Mouse (Mus musculus) midbrain, embryonic 13.5 days (tissue): ENCODE results near the gene Prlh. TPM values are rescaled to one million over a fixed set of nuclear protein-coding genes. Genes with fewer than 3 reads are reported as not detected.

Experiments used
- ATAC-seq: fragments of 200-750 bp; cut with Nextera tagmentation; 2 replicates; pipeline ENCODE4 v1.8.0; 2017; ENCODE audit warnings: mild to moderate bottlenecking, moderate TSS enrichment, moderate library complexity
- H3K27ac ChIP-seq: fragments of 300-500 bp; sonication (generic); 2 replicates; pipeline ENCODE4 v1.5.1; 2015; ENCODE audit warnings: inconsistent platforms, mild to moderate bottlenecking, moderate library complexity
- H3K27me3 ChIP-seq: fragments of 300-500 bp; sonication (generic); 2 replicates; pipeline ENCODE4 v1.6.1; 2015; ENCODE audit warnings: mild to moderate bottlenecking, inconsistent platforms
- H3K36me3 ChIP-seq: fragments of 300-500 bp; sonication (generic); 2 replicates; pipeline ENCODE4 v1.6.1; 2015; ENCODE audit warnings: mild to moderate bottlenecking, inconsistent platforms
- H3K4me1 ChIP-seq: fragments of 300-500 bp; sonication (generic); replicated peaks from 2 replicates; pipeline ENCODE4 v1.6.1; 2015; ENCODE audit warnings: inconsistent platforms
- H3K4me2 ChIP-seq: fragments of 300-500 bp; sonication (generic); replicated peaks from 2 replicates; pipeline ENCODE4 v1.6.1; 2015; ENCODE audit warnings: moderate library complexity, mild to moderate bottlenecking, inconsistent platforms
- H3K4me3 ChIP-seq: fragments of 300-500 bp; sonication (generic); replicated peaks from 2 replicates; pipeline ENCODE4 v1.5.1; 2015; ENCODE audit warnings: mild to moderate bottlenecking, inconsistent platforms
- H3K9ac ChIP-seq: fragments of 300-500 bp; sonication (generic); replicated peaks from 2 replicates; pipeline ENCODE4 v1.6.1; 2015; ENCODE audit warnings: mild to moderate bottlenecking, inconsistent platforms
- H3K9me3 ChIP-seq: fragments of 300-500 bp; sonication (generic); 2 replicates; pipeline ENCODE4 v1.6.1; 2016; ENCODE audit warnings: mild to moderate bottlenecking, inconsistent platforms
- WGBS: fragments of 180-500 bp; shearing (Covaris S2); methylation state at CpG from one replicate; pipeline ENCODE4 v1.1.7; 2015; 5-methylcytosine and 5-hydroxymethylcytosine counted together
- polyA plus RNA-seq: library from polyadenylated mRNA; unstranded; fragments of >200 nt; fragmentation: Nextera tagmentation; extraction: Ambion mirVana; gene quantifications from 2 replicates; pipeline ENCODE4 v1.2.1, GENCODE M21; 2015

The Prlh gene
- polyA plus RNA-seq, 1 experiment from 2014 or later: not detected

DNA sequence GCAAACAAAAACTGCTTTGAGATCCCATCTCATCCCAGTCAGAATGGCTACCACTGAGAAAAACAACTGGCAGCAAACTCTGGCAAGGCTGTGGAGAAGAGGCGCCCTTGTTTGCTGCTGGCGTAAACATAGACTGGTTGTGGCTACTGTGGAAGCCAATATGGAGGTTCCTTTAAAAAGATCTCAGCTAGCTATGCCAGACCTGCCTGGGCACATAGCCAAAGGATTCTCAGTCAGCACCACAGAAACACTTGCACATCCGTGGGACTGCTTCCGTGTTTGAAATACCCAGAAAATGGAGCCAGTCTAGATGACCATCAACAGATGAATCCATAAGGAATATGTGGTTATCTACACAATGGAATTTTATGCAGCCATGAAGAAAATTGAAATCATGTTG is 26.9 kb upstream of the Prlh start:
- Histone ChIP-seq H3K4me3 (no peak overlapping the region), H3K27me3 (peaks cover 15% of the 10 kb centered on the region), H3K9ac (no peak overlapping the region), H3K4me2 (no peak overlapping the region), H3K27ac (no peak overlapping the region), H3K9me3 (no peaks in the 10 kb centered on the region), H3K4me1 (peaks cover 8% of the 10 kb centered on the region), H3K36me3 (no peaks in the 10 kb centered on the region)
- WGBS: 82% methylated on average over 4 of the region's 4 CpGs
- ATAC-seq: no peak

DNA sequence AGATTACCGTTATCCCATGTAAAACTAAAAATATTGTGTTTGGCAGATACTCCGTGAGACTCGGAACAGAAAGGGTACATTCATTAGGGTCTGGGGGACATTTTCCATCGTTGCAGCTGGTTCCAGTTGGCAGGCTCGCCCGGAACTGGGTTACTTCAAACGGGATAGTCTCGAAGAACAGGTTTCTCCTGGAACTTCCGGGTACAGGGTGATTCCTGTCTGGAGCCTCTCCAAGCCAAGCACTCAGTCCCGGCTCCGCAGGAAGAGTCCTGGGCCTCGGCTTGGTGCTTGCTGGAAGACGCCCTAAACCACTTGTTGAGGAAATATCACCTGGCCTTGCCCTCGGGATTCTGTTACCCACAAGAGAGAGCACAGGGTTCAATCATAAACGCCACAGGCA is 25.6 kb upstream of the Prlh start:
- Histone ChIP-seq H3K27me3 (peaks cover 15% of the 10 kb centered on the region), H3K4me1 (peaks cover 8% of the 10 kb centered on the region), H3K9me3 (no peaks in the 10 kb centered on the region), H3K36me3 (no peaks in the 10 kb centered on the region), H3K9ac (no peak overlapping the region), H3K4me2 (no peak overlapping the region), H3K4me3 (no peak overlapping the region), H3K27ac (no peak overlapping the region)
- 64% methylated on average over 15 of the region's 15 CpGs for WGBS
- ATAC-seq: no peak

DNA sequence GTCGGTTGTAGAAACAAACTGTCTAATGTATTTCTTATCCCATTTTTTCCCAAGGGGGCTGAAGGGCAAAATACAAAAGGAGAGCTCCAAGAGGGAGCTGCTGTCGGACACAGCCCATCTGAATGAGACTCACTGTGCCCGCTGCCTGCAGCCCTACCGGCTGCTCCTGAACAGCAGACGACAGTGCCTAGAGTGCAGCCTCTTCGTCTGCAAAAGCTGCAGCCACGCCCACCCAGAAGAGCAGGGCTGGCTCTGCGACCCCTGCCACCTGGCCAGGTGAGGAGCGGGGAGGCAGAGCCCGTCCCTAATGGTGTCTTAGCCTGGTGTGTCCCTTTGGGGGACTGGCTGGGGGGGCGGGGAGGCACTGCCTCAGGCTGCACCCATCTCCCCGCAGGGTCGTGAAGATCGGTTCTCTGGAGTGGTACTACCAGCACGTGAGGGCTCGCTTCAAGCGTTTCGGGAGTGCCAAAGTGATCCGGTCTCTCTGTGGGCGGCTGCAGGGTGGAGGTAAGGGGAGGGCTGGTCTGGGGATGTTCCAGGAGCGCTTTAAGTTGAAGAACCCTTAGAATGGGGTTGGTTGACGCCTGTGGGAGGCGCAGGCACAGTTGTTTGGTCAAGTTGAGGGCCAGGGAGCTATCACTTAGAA is 24.9 kb upstream of the Prlh start:
- ATAC-seq: peak; percentile 63; the same call in 1 of the 2 replicates
- H3K4me3 ChIP-seq: peak overlapping the region; percentile 24
- H3K4me1 ChIP-seq: peaks cover 8% of the 10 kb centered on the region
- H3K27ac ChIP-seq: no peak overlapping the region
- WGBS: 2% methylated on average over 23 of the region's 23 CpGs
- no peaks in the 10 kb centered on the region for H3K36me3 ChIP-seq
- peak overlapping the region; percentile 55 for H3K4me2 ChIP-seq
- H3K9ac ChIP-seq: no peak overlapping the region
- H3K9me3 ChIP-seq: no peaks in the 10 kb centered on the region
- peaks cover 15% of the 10 kb centered on the region for H3K27me3 ChIP-seq

DNA sequence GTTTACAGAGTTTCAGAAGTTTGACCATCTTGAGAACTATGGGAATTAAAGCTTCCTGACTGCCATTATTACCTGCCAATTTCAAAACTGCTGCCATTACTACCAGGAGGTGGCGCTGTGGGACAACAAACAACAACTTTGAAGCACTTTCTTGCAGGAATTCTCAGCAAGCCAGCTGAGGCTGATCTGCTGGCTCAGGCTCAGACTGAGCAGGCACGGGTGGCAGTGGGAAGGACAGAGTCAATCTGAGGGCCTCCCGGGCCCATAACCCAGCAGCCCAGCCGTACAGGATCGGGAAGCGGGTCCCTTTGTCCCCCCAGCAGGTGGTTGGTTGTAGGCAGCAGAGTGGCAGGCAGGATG is 24.4 kb upstream of the Prlh start:
- peak; percentile 88 for ATAC-seq
- Histone ChIP-seq H3K27me3 (peaks cover 15% of the 10 kb centered on the region), H3K36me3 (no peaks in the 10 kb centered on the region), H3K4me1 (peaks cover 8% of the 10 kb centered on the region), H3K9me3 (no peaks in the 10 kb centered on the region), H3K4me2 (peak overlapping the region; percentile 55; the same call in 1 of the 2 replicates), H3K27ac (no peak overlapping the region), H3K9ac (no peak overlapping the region), H3K4me3 (0 out of 2 replicates have a peak overlapping the region, but pooled peaks have one; percentile 24)
- 4% methylated on average over 6 of the region's 6 CpGs for WGBS

DNA sequence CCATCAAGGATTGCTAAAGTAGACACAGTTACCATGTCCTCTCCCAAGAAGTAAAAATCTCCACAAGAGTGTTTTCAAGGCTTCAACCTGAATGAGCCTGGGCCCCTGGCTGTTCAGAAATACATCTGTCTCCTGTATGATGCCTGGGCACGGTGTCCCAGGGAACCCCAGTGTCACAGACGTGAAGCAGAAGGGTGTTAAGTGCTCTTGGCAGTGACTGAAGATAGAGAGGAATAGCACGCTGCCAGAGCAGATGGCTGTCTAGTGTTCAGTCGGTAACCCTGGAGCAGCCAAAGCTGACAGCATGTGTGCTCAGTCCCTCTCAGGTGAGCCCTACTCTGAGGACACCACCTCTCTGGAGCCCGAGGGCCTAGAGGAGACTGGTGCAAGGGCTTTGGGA is 19.9 kb upstream of the Prlh start:
- Histone ChIP-seq H3K27ac (no peak overlapping the region), H3K27me3 (peaks cover 3% of the 10 kb centered on the region), H3K4me1 (peaks cover 3% of the 10 kb centered on the region), H3K36me3 (no peaks in the 10 kb centered on the region), H3K9ac (no peak overlapping the region), H3K4me2 (no peak overlapping the region), H3K4me3 (no peak overlapping the region), H3K9me3 (no peaks in the 10 kb centered on the region)
- 79% methylated on average over 5 of the region's 5 CpGs for WGBS
- no peak for ATAC-seq

DNA sequence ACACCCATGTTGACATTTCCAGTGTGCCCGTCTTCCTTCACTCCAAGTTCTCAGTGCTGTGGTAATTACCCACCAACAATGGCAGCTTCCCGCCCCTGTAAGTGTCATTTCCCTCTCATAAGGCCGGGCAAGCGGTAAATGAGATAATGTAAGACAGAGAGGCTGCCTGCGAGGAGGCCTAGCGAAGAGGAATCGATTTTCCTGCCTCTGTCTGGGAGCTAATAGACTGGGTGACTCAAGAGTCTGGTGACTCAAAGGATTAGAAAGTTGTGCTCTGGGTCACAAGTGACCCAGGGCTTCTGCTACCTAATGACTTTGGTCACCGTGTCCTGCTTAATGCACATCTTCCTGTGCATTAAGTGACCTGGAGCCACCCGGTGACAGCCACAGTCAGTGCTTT is 15.9 kb upstream of the Prlh start:
- Histone ChIP-seq H3K27me3 (no peaks in the 10 kb centered on the region), H3K4me1 (no peaks in the 10 kb centered on the region), H3K4me3 (no peak overlapping the region), H3K9ac (no peak overlapping the region), H3K9me3 (no peaks in the 10 kb centered on the region), H3K27ac (no peak overlapping the region), H3K36me3 (no peaks in the 10 kb centered on the region), H3K4me2 (no peak overlapping the region)
- ATAC-seq: no peak
- WGBS: 61% methylated on average over 9 of the region's 9 CpGs

DNA sequence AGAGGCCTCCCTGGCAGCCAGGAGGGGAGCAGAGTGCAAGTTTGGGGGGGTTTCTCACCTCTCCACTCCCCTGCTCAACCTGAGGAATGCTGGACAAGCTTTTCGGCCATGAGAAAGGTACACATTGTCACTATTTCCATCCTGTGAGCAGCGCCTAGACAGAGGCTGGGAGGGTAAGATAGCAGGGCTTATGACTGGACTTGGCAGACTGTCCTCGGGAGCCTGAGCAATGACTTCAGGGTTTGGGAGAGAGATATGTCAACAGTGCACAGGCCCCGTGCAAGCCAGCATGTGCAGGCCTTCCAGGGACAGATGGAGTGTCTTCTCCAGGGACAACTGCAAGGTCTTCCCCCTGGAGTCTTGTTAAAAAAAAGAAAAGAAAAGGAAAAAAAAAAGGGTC is 12.9 kb upstream of the Prlh start:
- Histone ChIP-seq H3K9ac (no peak overlapping the region), H3K27ac (no peak overlapping the region), H3K9me3 (no peaks in the 10 kb centered on the region), H3K36me3 (no peaks in the 10 kb centered on the region), H3K4me3 (no peak overlapping the region), H3K4me2 (no peak overlapping the region), H3K4me1 (no peaks in the 10 kb centered on the region), H3K27me3 (no peaks in the 10 kb centered on the region)
- ATAC-seq: no peak
- 92% methylated on average over 4 of the region's 4 CpGs for WGBS

DNA sequence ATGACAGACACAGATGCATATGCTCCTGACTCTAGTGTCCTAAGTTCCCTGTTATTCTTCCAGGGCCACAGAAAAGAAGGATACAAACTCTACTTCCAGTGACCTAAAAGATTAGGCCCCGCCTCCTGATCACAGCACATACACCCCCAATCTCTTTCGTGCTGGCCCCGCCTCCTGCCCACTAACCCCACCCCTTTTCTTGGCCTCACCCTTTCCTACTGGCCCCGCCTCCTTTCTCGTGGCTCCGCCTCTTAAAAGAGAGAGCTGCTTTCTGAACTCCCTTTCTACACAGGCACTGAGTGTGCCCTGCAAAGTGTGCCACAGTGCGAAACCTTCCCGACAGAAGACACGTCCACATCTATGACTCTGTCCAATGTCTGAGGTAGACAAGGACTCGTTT is 7.7 kb upstream of the Prlh start:
- ATAC-seq: no peak
- Histone ChIP-seq H3K4me2 (no peak overlapping the region), H3K36me3 (no peaks in the 10 kb centered on the region), H3K27ac (no peak overlapping the region), H3K27me3 (no peaks in the 10 kb centered on the region), H3K9me3 (no peaks in the 10 kb centered on the region), H3K9ac (no peak overlapping the region), H3K4me3 (no peak overlapping the region), H3K4me1 (no peaks in the 10 kb centered on the region)
- 54% methylated on average over 10 of the region's 10 CpGs for WGBS

DNA sequence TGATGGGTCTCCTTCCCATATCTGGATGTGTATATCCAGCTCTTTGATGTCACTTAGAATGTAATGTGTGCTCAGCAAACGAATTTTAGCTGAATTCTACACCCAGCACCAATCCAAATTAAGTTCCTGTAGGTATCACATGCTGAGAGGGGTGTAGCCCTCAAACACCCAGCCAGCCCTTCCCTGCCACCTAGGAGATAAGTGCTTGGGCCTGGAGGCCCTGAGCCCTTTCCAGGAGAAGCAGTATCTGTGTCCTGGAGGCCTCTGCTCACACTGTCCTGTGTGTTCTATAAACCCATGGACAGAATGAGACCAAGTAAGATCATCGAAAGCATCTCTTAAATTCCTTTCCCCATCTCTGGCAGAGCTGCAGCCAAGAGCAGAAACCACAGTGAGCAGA is 5.7 kb upstream of the Prlh start:
- no peak overlapping the region for H3K9ac ChIP-seq
- no peaks in the 10 kb centered on the region for H3K9me3 ChIP-seq
- WGBS: 68% methylated on average over 2 of the region's 2 CpGs
- H3K36me3 ChIP-seq: no peaks in the 10 kb centered on the region
- no peak for ATAC-seq
- H3K27me3 ChIP-seq: no peaks in the 10 kb centered on the region
- no peaks in the 10 kb centered on the region for H3K4me1 ChIP-seq
- H3K4me3 ChIP-seq: no peak overlapping the region
- H3K4me2 ChIP-seq: no peak overlapping the region
- no peak overlapping the region for H3K27ac ChIP-seq

DNA sequence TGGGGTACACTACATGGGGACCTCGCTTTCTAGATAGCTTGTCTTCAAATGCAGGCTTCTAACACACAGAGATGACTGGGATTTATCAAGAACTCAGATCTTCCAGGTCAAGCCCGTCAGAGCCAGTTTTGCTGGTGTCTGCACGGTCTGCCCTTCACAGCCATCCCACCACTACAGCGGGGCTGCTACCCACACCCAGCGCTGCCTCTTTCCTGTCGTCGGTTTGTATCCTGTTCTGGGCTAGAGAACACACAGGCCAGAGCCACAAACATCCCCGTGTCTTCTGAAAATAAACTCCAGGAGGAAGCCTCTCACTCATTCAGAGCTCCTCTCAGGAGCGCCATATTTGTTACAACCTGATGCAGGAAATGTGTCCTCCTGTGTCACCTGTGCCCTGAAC is 3.6 kb upstream of the Prlh start:
- Histone ChIP-seq H3K27ac (no peak overlapping the region), H3K4me1 (no peaks in the 10 kb centered on the region), H3K9ac (no peak overlapping the region), H3K4me3 (no peak overlapping the region), H3K36me3 (no peaks in the 10 kb centered on the region), H3K27me3 (no peaks in the 10 kb centered on the region), H3K9me3 (no peaks in the 10 kb centered on the region), H3K4me2 (no peak overlapping the region)
- 81% methylated on average over 9 of the region's 9 CpGs for whole genome bisulfite sequencing
- no peak for ATAC-seq

DNA sequence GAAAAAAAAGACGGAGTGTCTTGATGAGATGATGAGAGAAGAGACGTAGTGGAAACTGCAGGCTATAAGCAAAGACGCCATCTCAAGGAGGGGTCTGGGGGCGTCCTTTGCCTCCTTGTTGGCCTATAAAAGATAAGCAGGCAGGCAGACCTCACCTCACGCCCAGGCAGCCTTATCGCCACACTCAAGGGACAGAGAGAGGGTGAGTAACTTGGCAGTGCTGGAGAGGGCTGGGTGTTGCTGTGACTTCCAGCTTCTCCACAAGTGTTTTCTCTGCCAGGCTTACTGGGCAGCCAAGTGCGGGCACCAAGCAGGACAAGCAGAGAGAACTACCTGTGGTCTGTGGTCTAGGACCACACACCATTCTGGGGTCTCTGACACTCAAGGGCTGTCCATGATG is 1.2 kb upstream of the Prlh start:
- no peak overlapping the region for H3K27ac ChIP-seq
- no peaks in the 10 kb centered on the region for H3K9me3 ChIP-seq
- WGBS: 88% methylated on average over 7 of the region's 7 CpGs
- ATAC-seq: no peak
- H3K4me1 ChIP-seq: no peaks in the 10 kb centered on the region
- no peaks in the 10 kb centered on the region for H3K27me3 ChIP-seq
- H3K4me2 ChIP-seq: no peak overlapping the region
- no peak overlapping the region for H3K4me3 ChIP-seq
- no peak overlapping the region for H3K9ac ChIP-seq
- H3K36me3 ChIP-seq: no peaks in the 10 kb centered on the region

DNA sequence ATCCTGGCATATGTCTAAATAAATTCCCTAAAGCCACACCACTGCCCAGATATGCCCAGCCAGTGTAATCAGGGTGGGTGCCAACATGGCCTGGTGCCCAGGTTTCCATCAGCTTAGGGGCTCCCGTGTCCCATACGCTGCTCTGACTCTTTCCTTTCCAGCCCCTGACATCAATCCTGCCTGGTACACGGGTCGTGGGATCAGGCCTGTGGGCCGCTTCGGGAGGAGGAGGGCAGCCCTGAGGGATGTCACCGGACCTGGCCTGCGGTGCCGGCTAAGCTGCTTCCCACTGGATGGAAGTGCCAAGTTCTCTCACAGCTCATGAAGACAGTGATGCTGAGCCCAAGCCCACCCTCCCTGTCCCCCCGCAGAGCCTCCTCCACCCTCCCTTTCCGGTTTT is 780 bp downstream of the Prlh start:
- H3K27ac ChIP-seq: no peak overlapping the region
- no peaks in the 10 kb centered on the region for H3K27me3 ChIP-seq
- no peaks in the 10 kb centered on the region for H3K4me1 ChIP-seq
- 83% methylated on average over 11 of the region's 11 CpGs for WGBS
- no peak overlapping the region for H3K9ac ChIP-seq
- H3K36me3 ChIP-seq: no peaks in the 10 kb centered on the region
- H3K4me2 ChIP-seq: no peak overlapping the region
- H3K4me3 ChIP-seq: no peak overlapping the region
- ATAC-seq: no peak
- no peaks in the 10 kb centered on the region for H3K9me3 ChIP-seq
